ENCODE assay signal across 8 mouse cellular contexts in genomic region chr7:97842332-97842731, GRCm38 (mm10). TPM values are rescaled to one million over a fixed set of nuclear protein-coding genes. Genes with fewer than 3 reads are reported as not detected.
DNase-seq lines count a peak whose midpoint lies in the region; ATAC-seq and TF ChIP-seq lines count a peak whose summit lies in the region.

No protein-coding gene starts in this region.

- no peak overlapping the region for H3K4me3 ChIP-seq in lung, embryonic 14.5 days (ENCODE audit: low read depth, low read length)
- H3K4me3 ChIP-seq in forebrain, postnatal 0 days (ENCODE audit: low read depth, low read length) = peak overlapping the region; percentile 60
- H3K4me3 ChIP-seq in limb, embryonic 14.5 days (replicated peaks; ENCODE audit: low read length) = peak overlapping the region; percentile 38
- peak overlapping the region; percentile 83; the same call in 1 of the 2 replicates for H3K4me3 ChIP-seq in olfactory bulb, adult 2 months (ENCODE audit: insufficient read depth, low read depth, low read length)

- TF ChIP-seq CTCF in lung, embryonic 14.5 days (IDR thresholded peaks at IDR 0.05; ENCODE audit: low read depth) = no peak
- no peak for TF ChIP-seq CTCF in forebrain, postnatal 0 days (IDR thresholded peaks at IDR 0.05; ENCODE audit: low read depth)
- no peak for TF ChIP-seq CTCF in olfactory bulb, adult 2 months (IDR thresholded peaks at IDR 0.05; ENCODE audit: insufficient read depth, low read depth, low read length)

- no peaks in the 10 kb centered on the region for H3K27me3 ChIP-seq in lung, embryonic 14.5 days (ENCODE audit: insufficient read depth, low read length)
- no peaks in the 10 kb centered on the region for H3K27me3 ChIP-seq in forebrain, postnatal 0 days (ENCODE audit: insufficient read depth, low read length)
- no peaks in the 10 kb centered on the region for H3K27me3 ChIP-seq in limb, embryonic 14.5 days (ENCODE audit: control insufficient read depth, insufficient read depth, low read length)

- H3K9me3 ChIP-seq in lung, embryonic 14.5 days (ENCODE audit: low read depth, low read length) = no peaks in the 10 kb centered on the region
- no peaks in the 10 kb centered on the region for H3K9me3 ChIP-seq in forebrain, postnatal 0 days (ENCODE audit: low read length)
- H3K9me3 ChIP-seq in limb, embryonic 14.5 days (ENCODE audit: control insufficient read depth, low read length) = no peaks in the 10 kb centered on the region

- H3K4me1 ChIP-seq in lung, embryonic 14.5 days (ENCODE audit: insufficient read depth) = peaks cover 2% of the 10 kb centered on the region; the same call in 1 of the 2 replicates
- peaks cover 16% of the 10 kb centered on the region for H3K4me1 ChIP-seq in forebrain, postnatal 0 days (ENCODE audit: insufficient read depth)
- 0 out of 2 replicates have a peak, but pooled peaks cover 3% of the 10 kb centered on the region for H3K4me1 ChIP-seq in limb, embryonic 14.5 days (ENCODE audit: control insufficient read depth, insufficient read depth, low read length)
- H3K4me1 ChIP-seq in olfactory bulb, adult 2 months (ENCODE audit: control insufficient read depth, insufficient read depth, low read length) = peaks cover 2% of the 10 kb centered on the region; the same call in 1 of the 2 replicates

- no peaks in the 10 kb centered on the region for H3K36me3 ChIP-seq in lung, embryonic 14.5 days (ENCODE audit: insufficient read depth)
- H3K36me3 ChIP-seq in forebrain, postnatal 0 days (ENCODE audit: insufficient read depth) = no peaks in the 10 kb centered on the region
- no peaks in the 10 kb centered on the region for H3K36me3 ChIP-seq in limb, embryonic 14.5 days (ENCODE audit: control insufficient read depth, insufficient read depth, low read length)

- H3K9ac ChIP-seq in lung, embryonic 14.5 days = no peak overlapping the region
- H3K9ac ChIP-seq in forebrain, postnatal 0 days = peak overlapping the region; percentile 90
- peak overlapping the region; percentile 53; the same call in 1 of the 2 replicates for H3K9ac ChIP-seq in limb, embryonic 14.5 days (ENCODE audit: low read depth, low read length, severe bottlenecking)

- 63% methylated on average over 2 of the region's 2 CpGs for WGBS in lung, embryonic 14.5 days
- 68% methylated on average over 2 of the region's 2 CpGs for WGBS in forebrain, postnatal 0 days
- WGBS in limb, embryonic 14.5 days = 73% methylated on average over 2 of the region's 2 CpGs
- 41% methylated on average over 2 of the region's 2 CpGs for WGBS in olfactory bulb, adult 2 months

- H3K27ac ChIP-seq in lung, embryonic 14.5 days (ENCODE audit: low read depth) = no peak overlapping the region
- H3K27ac ChIP-seq in forebrain, postnatal 0 days (ENCODE audit: low read depth, low read length) = peak overlapping the region; percentile 94
- H3K27ac ChIP-seq in limb, embryonic 14.5 days (replicated peaks; ENCODE audit: low read depth, low read length) = no peak overlapping the region
- 0 out of 2 replicates have a peak overlapping the region, but pooled peaks have one; percentile 4 for H3K27ac ChIP-seq in olfactory bulb, adult 2 months (ENCODE audit: insufficient read depth, low read depth, low read length)

- no peak; the same call in 1 of the 2 replicates for ATAC-seq in lung, embryonic 14.5 days (ENCODE audit: insufficient read depth)
- ATAC-seq in forebrain, postnatal 0 days = no peak
- no peak for ATAC-seq in limb, embryonic 14.5 days (ENCODE audit: low FRiP score, low read depth)

- no peak for DNase-seq in lung, embryonic 14.5 days
- DNase-seq in lung, postnatal 36 days = no peak
- DNase-seq in forebrain, postnatal 0 days = no peak
- no peak for DNase-seq in limb, embryonic 14.5 days (ENCODE audit: low spot score)
- DNase-seq in c-Kit-positive CD71-positive TER-119-positive erythroid progenitor cells, embryonic 14.5 days (ENCODE audit: low spot score) = no peak
- DNase-seq in cerebellum, postnatal 10 days = no peak
- DNase-seq in urinary bladder, postnatal 14 days (ENCODE audit: low spot score) = no peak

- peak overlapping the region; percentile 63 for H3K4me2 ChIP-seq in lung, embryonic 14.5 days
- peak overlapping the region; percentile 61 for H3K4me2 ChIP-seq in forebrain, postnatal 0 days (ENCODE audit: low read depth)
- peak overlapping the region; percentile 49 for H3K4me2 ChIP-seq in limb, embryonic 14.5 days (replicated peaks; ENCODE audit: low read depth, low read length, severe bottlenecking)

- no peak for TF ChIP-seq POLR2A in limb, embryonic 14.5 days (IDR thresholded peaks at IDR 0.05; ENCODE audit: borderline replicate concordance, extremely low read depth, insufficient read depth, insufficient read length)
- no peak for TF ChIP-seq POLR2A in olfactory bulb, adult 2 months (IDR thresholded peaks at IDR 0.05; ENCODE audit: insufficient read depth, low read depth, low read length)

RNA-seq across cellular contexts. Expression of gene Pak1, which starts 54.0 kb away (rescaled TPM):
- polyA plus RNA-seq in lung, embryonic 14.5 days (2014; fragmentation: Nextera tagmentation; extraction: Ambion mirVana) = 19.2 and 20.4 TPM in 2 replicates
- total RNA-seq in forebrain, postnatal 0 days (2014; rRNA removed) = 169 and 186 TPM in 2 replicates
- 132 and 135 TPM in 2 replicates for polyA plus RNA-seq in forebrain, postnatal 0 days (2015; fragmentation: Nextera tagmentation; extraction: Ambion mirVana)
- polyA plus RNA-seq in limb, embryonic 14.5 days (2012; rRNA removed) = 15.1 and 16.2 TPM in 2 replicates
- 21.6 and 23.3 TPM in 2 replicates for polyA plus RNA-seq in limb, embryonic 14.5 days (2014; fragmentation: Nextera tagmentation; extraction: Ambion mirVana)
- 99.5 and 211 TPM in 2 replicates for polyA plus RNA-seq in olfactory bulb, adult 2 months (2012; ENCODE audit: insufficient read depth, insufficient read length, low replicate concordance, missing spikeins)

Comparison
In these comparisons a context has a peak if more than half of its experiments do, and no peak if none do; other contexts are left out.
1. H3K27ac ChIP-seq: peak in forebrain, postnatal 0 days (single experiment) and olfactory bulb, adult 2 months (single experiment); none in lung, embryonic 14.5 days (single experiment) and limb, embryonic 14.5 days (single experiment).
2. Peak in every context shown above with its lines, with median percentiles within 50 percentile points of each other: H3K4me2 ChIP-seq.